Mouse (Mus musculus) heart, adult 8-10 months (tissue): ENCODE measurements around the gene Morn5. TPM values are rescaled to one million over a fixed set of nuclear protein-coding genes. Genes with fewer than 3 reads are reported as not detected.

Experiments used
- DNase-seq: peaks from one replicate; pipeline ENCODE4 v3.0.0; 2022; ENCODE audit warnings: low spot score
- total RNA-seq, 4 experiments: library from RNA; stranded (reverse); gene quantifications; 2 replicates each; pipeline ENCODE4 v1.2.4; 2022

The Morn5 gene
- total RNA-seq, 4 experiments from 2014 or later, result not detected

- DNase-seq, result no peak
Observed at GRCm38 (mm10) chr2:36104436-36104955, 55.2 kb downstream of the Morn5 start.

DNA sequence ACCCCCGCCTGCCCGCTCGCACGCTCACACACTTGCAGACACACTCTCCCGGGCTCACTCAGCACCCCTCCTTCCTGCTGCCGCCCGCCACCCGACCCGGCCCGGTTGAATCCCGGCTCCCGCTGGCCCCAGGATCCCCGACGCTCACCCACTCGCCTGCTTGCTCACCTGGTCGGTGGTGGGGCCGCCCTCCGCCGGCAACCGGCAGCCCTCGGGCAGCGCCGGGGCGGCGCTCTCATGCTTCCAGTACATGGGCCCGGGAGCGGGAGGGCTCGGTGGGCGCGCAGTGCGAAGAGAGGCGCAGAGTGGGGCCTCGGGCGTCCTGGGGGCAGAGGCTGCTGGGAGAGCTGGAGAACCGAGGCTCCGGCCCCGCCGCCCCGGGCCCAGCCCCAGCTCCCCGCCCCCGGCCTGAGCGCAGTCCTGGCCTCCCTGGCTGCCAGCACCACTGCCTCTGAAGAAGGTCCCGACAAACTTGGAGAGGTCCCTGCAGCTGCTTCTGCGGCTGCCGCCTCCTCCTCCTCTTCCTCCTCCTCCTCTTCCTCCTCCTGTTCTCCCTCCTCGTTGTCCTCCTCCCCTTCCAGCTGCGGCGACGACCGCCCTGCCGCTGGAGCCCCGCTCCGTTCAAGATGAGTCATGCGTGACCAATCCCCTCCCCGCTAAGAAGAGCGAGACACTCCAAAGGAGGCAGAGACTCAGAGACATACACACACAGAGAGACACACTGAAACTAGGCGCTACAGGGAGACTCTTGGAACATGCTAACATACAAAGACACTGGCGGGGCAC is 55.9 kb downstream of the Morn5 start, which contains the start of gene Lhx6:
TSS of gene Lhx6 (minus strand) at position 453 of the 786 bp plus-strand sequence.
- DNase-seq, result no peak

GRCm38 (mm10) chr2:36108615-36109014 is 59.4 kb downstream of the Morn5 start:
- no peak for DNase-seq

- DNase-seq, result no peak
Observed at GRCm38 (mm10) chr2:36112632-36113031, 63.4 kb downstream of the Morn5 start.

DNA sequence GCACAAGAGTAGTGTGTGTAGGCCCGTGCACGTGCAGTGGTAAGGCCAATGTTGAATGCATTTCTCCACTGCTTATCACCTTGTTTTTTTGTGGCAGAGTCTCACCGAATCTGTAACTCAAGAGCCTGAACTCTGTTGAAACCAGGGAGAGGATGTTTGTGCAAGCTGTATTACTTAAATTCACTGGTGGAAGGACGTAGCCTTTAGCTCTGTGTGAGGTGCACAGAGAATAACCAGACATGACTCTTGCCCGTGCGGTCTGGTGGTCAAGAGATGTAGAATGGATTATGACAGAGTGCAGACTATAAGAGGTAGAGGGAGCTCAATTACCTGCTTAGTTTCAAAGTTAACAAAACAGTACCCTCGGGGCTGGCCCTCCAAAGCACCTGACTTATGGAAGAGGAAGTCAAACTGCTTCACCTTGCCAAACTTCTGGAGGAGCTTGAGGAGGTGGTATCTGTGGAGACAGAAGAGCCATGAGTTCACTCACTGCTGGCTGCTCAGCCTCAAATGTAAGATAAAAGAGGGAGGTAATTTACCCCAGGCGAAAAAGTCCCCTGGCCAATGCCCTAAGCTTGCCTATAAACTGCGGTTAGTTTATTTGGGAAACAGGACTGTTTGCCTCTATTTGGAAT is 77.7 kb downstream of the Morn5 start:
- no peak for DNase-seq

DNA sequence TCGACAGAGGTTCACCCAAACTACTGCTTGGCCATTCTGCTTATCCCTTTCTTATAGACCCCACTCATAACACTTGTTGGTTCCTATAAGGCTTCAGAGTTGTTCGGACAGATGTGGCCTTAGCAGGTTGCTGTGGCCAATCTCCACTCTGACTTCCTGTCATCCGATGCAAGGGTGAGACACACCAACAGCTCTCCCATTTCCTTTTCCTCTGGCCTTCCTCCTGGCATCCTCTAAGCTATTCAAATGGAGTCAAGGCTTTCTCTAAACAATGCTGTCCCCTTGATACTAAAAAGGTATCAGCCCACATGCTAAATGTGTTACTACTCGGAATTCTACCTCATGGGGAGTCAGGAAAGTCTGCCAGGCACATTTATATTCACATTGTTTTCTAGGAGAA is 78.7 kb downstream of the Morn5 start:
- DNase-seq, result peak; percentile 54

DNA sequence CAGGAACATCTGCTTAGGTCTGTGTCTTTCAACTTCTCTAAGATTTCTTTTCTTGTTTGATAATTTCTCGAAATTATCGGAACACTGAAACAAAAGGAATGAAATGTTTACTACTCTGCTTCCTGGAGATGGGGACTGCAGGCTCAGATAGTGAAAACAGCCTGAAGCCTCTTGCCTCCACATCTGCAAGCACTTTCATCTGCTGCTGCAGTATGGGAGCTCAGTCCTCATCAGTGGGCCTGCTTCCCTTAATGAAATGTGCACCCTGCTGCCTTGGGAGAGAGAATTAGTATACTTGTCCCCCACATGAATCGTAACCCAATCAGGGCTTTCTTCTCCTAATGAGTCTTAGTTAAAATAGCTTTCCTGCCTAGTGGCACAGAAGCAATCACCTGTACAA is 79.8 kb downstream of the Morn5 start:
- DNase-seq, result no peak

Other genes starting within 250 kb of the Morn5 start
- 1 to 10 TPM; 1.5 to 2.7 (median 1.8) TPM for gene Ttll11, start 69.5 kb upstream of the Morn5 start, total RNA-seq
- 100 to 1,000 TPM; 642 to 707 (median 697) TPM for gene Ndufa8, start 52 bp upstream of the Morn5 start, total RNA-seq
- gene Lhx6, start 56.0 kb downstream of the Morn5 start, total RNA-seq, result 1 to 10 TPM; 2.5 to 6.0 (median 3.3) TPM
- 10 to 100 TPM; 40.5 to 44.0 (median 42.3) TPM for gene Mrrf, start 86.9 kb downstream of the Morn5 start, total RNA-seq
- 10 to 100 TPM; 31.0 to 37.1 (median 33.3) TPM for gene Rbm18, start 87.3 kb downstream of the Morn5 start, total RNA-seq
- 10 to 100 TPM; 10.9 to 23.6 (median 16.1) TPM for gene Ptgs1, start 181.0 kb downstream of the Morn5 start, total RNA-seq